10 mouse cellular contexts compared by ENCODE assay signal in genomic region chr6:72769343-72769742, GRCm38 (mm10). TPM values are rescaled to one million over a fixed set of nuclear protein-coding genes. Genes with fewer than 3 reads are reported as not detected.
DNase-seq lines count a peak whose midpoint lies in the region; ATAC-seq and TF ChIP-seq lines count a peak whose summit lies in the region.
"Had no signal": no experiment of that assay in that cellular context is flagged by ENCODE, and none has a peak within 500 bp of the region (broad histone marks: within the 10 kb centered on the region; RNA-seq: fewer than 3 reads in every experiment).

No protein-coding gene starts in this region.

- no peak for DNase-seq in heart, adult 9 months (ENCODE audit: low spot score in 2 of 2)
- DNase-seq in lung, adult 2 months: no peak
- peak; percentile 51 for DNase-seq in forebrain, embryonic 14.5 days (ENCODE audit: low spot score)
- DNase-seq in cerebellum, postnatal 36 days: no peak
- DNase-seq in left cerebral cortex, postnatal 10 days (ENCODE audit: extremely low spot score in 1 of 2, low spot score in 2 of 2): no peak
- DNase-seq in embryo, embryonic 10 days (ENCODE audit: low spot score): no peak
- DNase-seq: thymus, postnatal 14 days had no signal

- no peak for ATAC-seq in heart, embryonic 15.5 days (replicated peaks; ENCODE audit: insufficient number of reproducible peaks, insufficient read depth, low FRiP score, low read depth)
- ATAC-seq in lung, embryonic 16.5 days (ENCODE audit: low read depth): no peak
- no peak for ATAC-seq in forebrain, embryonic 14.5 days

- H3K9me3 ChIP-seq in heart, embryonic 15.5 days (replicated peaks): no peaks in the 10 kb centered on the region
- no peaks in the 10 kb centered on the region for H3K9me3 ChIP-seq in lung, embryonic 16.5 days (ENCODE audit: control insufficient read depth, low read length)
- H3K9me3 ChIP-seq in forebrain, embryonic 14.5 days (replicated peaks; ENCODE audit: control insufficient read depth, low read length): no peaks in the 10 kb centered on the region
- H3K9me3 ChIP-seq: midbrain, embryonic 13.5 days had no signal

- TF ChIP-seq CTCF in lung, adult 2 months (IDR thresholded peaks at IDR 0.05; ENCODE audit: insufficient read depth, low read length): no peak

- no peaks in the 10 kb centered on the region for H3K27me3 ChIP-seq in heart, embryonic 15.5 days
- no peaks in the 10 kb centered on the region for H3K27me3 ChIP-seq in lung, embryonic 16.5 days (ENCODE audit: control insufficient read depth, insufficient read depth, low read depth, low read length)
- no peaks in the 10 kb centered on the region for H3K27me3 ChIP-seq in forebrain, embryonic 14.5 days (replicated peaks; ENCODE audit: control insufficient read depth, insufficient read depth, low read length)
- H3K27me3 ChIP-seq: midbrain, embryonic 13.5 days had no signal

- 82% methylated on average over 13 of the region's 13 CpGs for WGBS in heart, embryonic 15.5 days
- 55% methylated on average over 13 of the region's 13 CpGs for WGBS in lung, embryonic 16.5 days
- 64% methylated on average over 13 of the region's 13 CpGs for WGBS in lung, adult 2 months
- WGBS in forebrain, embryonic 14.5 days: 41% methylated on average over 13 of the region's 13 CpGs

- peak overlapping the region; percentile 28 for H3K27ac ChIP-seq in heart, embryonic 15.5 days
- peak overlapping the region; percentile 76 for H3K27ac ChIP-seq in lung, embryonic 16.5 days (ENCODE audit: low read length)
- peak overlapping the region; percentile 39; the same call in 1 of the 2 replicates for H3K27ac ChIP-seq in forebrain, embryonic 14.5 days (ENCODE audit: low read depth, low read length)
- H3K27ac ChIP-seq: midbrain, embryonic 13.5 days had no signal

- no peak overlapping the region for H3K4me2 ChIP-seq in heart, embryonic 15.5 days
- no peak overlapping the region for H3K4me2 ChIP-seq in lung, embryonic 16.5 days (ENCODE audit: low read depth, low read length)
- H3K4me2 ChIP-seq in forebrain, embryonic 14.5 days (ENCODE audit: low read length): no peak overlapping the region
- H3K4me2 ChIP-seq: midbrain, embryonic 13.5 days had no signal

- intact Hi-C loops in left cerebral cortex, postnatal 10 days (cut with DNase I): no loop called here

- H3K4me3 ChIP-seq in heart, embryonic 15.5 days: no peak overlapping the region
- no peak overlapping the region for H3K4me3 ChIP-seq in lung, embryonic 16.5 days (ENCODE audit: low read length)
- H3K4me3 ChIP-seq in lung, adult 2 months (replicated peaks; ENCODE audit: extremely low read depth, low read depth, low read length): no peak overlapping the region
- no peak overlapping the region for H3K4me3 ChIP-seq in forebrain, embryonic 14.5 days (ENCODE audit: low read depth, low read length)
- H3K4me3 ChIP-seq: midbrain, embryonic 13.5 days had no signal

- peaks cover 19% of the 10 kb centered on the region for H3K4me1 ChIP-seq in heart, embryonic 15.5 days (replicated peaks)
- peaks cover 35% of the 10 kb centered on the region for H3K4me1 ChIP-seq in lung, embryonic 16.5 days (replicated peaks; ENCODE audit: control insufficient read depth, insufficient read depth, low read length)
- H3K4me1 ChIP-seq in lung, adult 2 months (ENCODE audit: control insufficient read depth, insufficient read depth, low read length): peaks cover 8% of the 10 kb centered on the region
- peaks cover 10% of the 10 kb centered on the region for H3K4me1 ChIP-seq in forebrain, embryonic 14.5 days (ENCODE audit: control insufficient read depth, insufficient read depth, low read length)

- no peaks in the 10 kb centered on the region for H3K36me3 ChIP-seq in heart, embryonic 15.5 days
- 0 out of 2 replicates have a peak, but pooled peaks cover 7% of the 10 kb centered on the region for H3K36me3 ChIP-seq in lung, embryonic 16.5 days (ENCODE audit: control insufficient read depth, insufficient read depth, low read length)
- no peaks in the 10 kb centered on the region for H3K36me3 ChIP-seq in forebrain, embryonic 14.5 days (ENCODE audit: control insufficient read depth, insufficient read depth, low read length)
- H3K36me3 ChIP-seq: midbrain, embryonic 13.5 days had no signal

- no peak overlapping the region for H3K9ac ChIP-seq in heart, embryonic 15.5 days
- no peak overlapping the region for H3K9ac ChIP-seq in lung, embryonic 16.5 days (ENCODE audit: low read length)
- no peak overlapping the region for H3K9ac ChIP-seq in forebrain, embryonic 14.5 days (ENCODE audit: low read length)
- H3K9ac ChIP-seq: midbrain, embryonic 13.5 days had no signal

- TF ChIP-seq POLR2A in lung, adult 2 months (IDR thresholded peaks at IDR 0.05; ENCODE audit: borderline replicate concordance, extremely low read depth, low read depth, low read length): no peak

RNA-seq across cellular contexts. Expression of gene Tcf7l1, which starts 19.7 kb away (rescaled TPM):
- polyA plus RNA-seq in heart, embryonic 15.5 days (2015; fragmentation: Nextera tagmentation; extraction: Ambion mirVana): 12.6 and 19.5 TPM in 2 replicates
- polyA plus RNA-seq in lung, embryonic 16.5 days (2015; fragmentation: Nextera tagmentation; extraction: Ambion mirVana): 29.2 and 31.9 TPM in 2 replicates
- polyA plus RNA-seq in lung, adult 2 months (2012; rRNA removed): 27.8 and 30.1 TPM in 2 replicates
- polyA plus RNA-seq in forebrain, embryonic 14.5 days (2014; fragmentation: Nextera tagmentation; extraction: Ambion mirVana): 6.8 and 6.9 TPM in 2 replicates
- total RNA-seq in left cerebral cortex, postnatal 10 days (2021): 1 to 10 TPM; 3.4 to 3.6 TPM
